Mouse (Mus musculus) liver, embryonic 15.5 days (tissue): Measurements from ENCODE around the gene Plxnd1. TPM values are rescaled to one million over a fixed set of nuclear protein-coding genes. Genes with fewer than 3 reads are reported as not detected.

Source experiments
- ATAC-seq: fragments of 200-750 bp; cut with Nextera tagmentation; 2 replicates; pipeline ENCODE4 v1.8.0; 2017; ENCODE audit warnings: moderate number of reproducible peaks, mild to moderate bottlenecking, moderate library complexity; ENCODE audit not compliant: insufficient read depth
- H3K27ac ChIP-seq: fragments of 300-500 bp; sonication (generic); replicated peaks from 2 replicates; pipeline ENCODE4 v1.5.1; 2015; ENCODE audit warnings: mild to moderate bottlenecking, inconsistent platforms
- H3K27me3 ChIP-seq: fragments of 300-500 bp; sonication (generic); 2 replicates; pipeline ENCODE4 v1.6.1; 2015; ENCODE audit warnings: mild to moderate bottlenecking, inconsistent platforms
- H3K36me3 ChIP-seq: fragments of 300-500 bp; sonication (generic); replicated peaks from 2 replicates; pipeline ENCODE4 v1.6.1; 2015; ENCODE audit warnings: moderate library complexity, mild to moderate bottlenecking, inconsistent platforms
- H3K4me1 ChIP-seq: fragments of 300-500 bp; sonication (generic); replicated peaks from 2 replicates; pipeline ENCODE4 v1.6.1; 2015; ENCODE audit warnings: inconsistent platforms
- H3K4me2 ChIP-seq: fragments of 300-500 bp; sonication (generic); 2 replicates; pipeline ENCODE4 v1.6.1; 2015; ENCODE audit warnings: moderate library complexity, mild to moderate bottlenecking, inconsistent platforms
- H3K4me3 ChIP-seq: fragments of 300-500 bp; sonication (generic); replicated peaks from 2 replicates; pipeline ENCODE4 v1.5.1; 2015; ENCODE audit warnings: mild to moderate bottlenecking, inconsistent platforms
- H3K9ac ChIP-seq: fragments of 300-500 bp; sonication (generic); 2 replicates; pipeline ENCODE4 v1.6.1; 2015; ENCODE audit warnings: moderate library complexity, mild to moderate bottlenecking, inconsistent platforms
- H3K9me3 ChIP-seq: fragments of 300-500 bp; sonication (generic); replicated peaks from 2 replicates; pipeline ENCODE4 v1.6.1; 2016; ENCODE audit warnings: inconsistent platforms
- whole genome bisulfite sequencing: fragments of 180-500 bp; shearing (Covaris S2); methylation state at CpG from one replicate; pipeline ENCODE4 v1.1.7; 2015; ENCODE audit warnings: mixed read lengths; ENCODE audit not compliant: insufficient replicate concordance; 5-methylcytosine and 5-hydroxymethylcytosine counted together
- polyA plus RNA-seq: library from polyadenylated mRNA; unstranded; fragments of >200 nt; fragmentation: Nextera tagmentation; extraction: Ambion mirVana; gene quantifications from 2 replicates; pipeline ENCODE4 v1.2.1, GENCODE M21; 2015

Plxnd1 gene
- polyA plus RNA-seq: 8.1 and 9.7 TPM in 2 replicates

- Histone ChIP-seq H3K36me3 (no peaks in the 10 kb centered on the region), H3K27me3 (peaks cover 75% of the 10 kb centered on the region), H3K4me3 (peak within 1 kb of the TSS; percentile 59), H3K4me1 (peaks cover 50% of the 10 kb centered on the region), H3K9ac (peak within 1 kb of the TSS; percentile 40; the same call in 1 of the 2 replicates), H3K27ac (peak within 1 kb of the TSS; percentile 59), H3K4me2 (peak within 1 kb of the TSS; percentile 80), H3K9me3 (no peaks in the 10 kb centered on the region)
- 1% methylated on average over 46 of the region's 51 CpGs for WGBS
- peak; percentile 77 for ATAC-seq
These were observed at the start of gene Plxnd1 for GRCm38 (mm10) chr6:115994877-115995520. TSS of gene Plxnd1 (minus strand) at chr6:115995005.

- no peak overlapping the region for H3K9ac ChIP-seq
- H3K4me3 ChIP-seq: no peak overlapping the region
- H3K9me3 ChIP-seq: 0 out of 2 replicates have a peak, but pooled peaks cover 3% of the 10 kb centered on the region
- no peaks in the 10 kb centered on the region for H3K36me3 ChIP-seq
- 64% methylated on average over 2 of the region's 2 CpGs for WGBS
- H3K27ac ChIP-seq: no peak overlapping the region
- 0 out of 2 replicates have a peak, but pooled peaks cover 2% of the 10 kb centered on the region for H3K4me1 ChIP-seq
- H3K27me3 ChIP-seq: no peaks in the 10 kb centered on the region
- no peak for ATAC-seq
- H3K4me2 ChIP-seq: no peak overlapping the region
These were observed 49.2 kb upstream of the Plxnd1 start for GRCm38 (mm10) chr6:116044039-116044438.

- Histone ChIP-seq H3K36me3 (no peaks in the 10 kb centered on the region), H3K4me3 (no peak overlapping the region), H3K9me3 (0 out of 2 replicates have a peak, but pooled peaks cover 3% of the 10 kb centered on the region), H3K4me1 (peaks cover 22% of the 10 kb centered on the region), H3K27ac (no peak overlapping the region), H3K9ac (no peak overlapping the region), H3K4me2 (no peak overlapping the region), H3K27me3 (no peaks in the 10 kb centered on the region)
- no peak; the same call in 1 of the 2 replicates for ATAC-seq
- WGBS: 14% methylated on average over 2 of the region's 2 CpGs
These were observed 43.4 kb upstream of the Plxnd1 start for GRCm38 (mm10) chr6:116038222-116038621.

- H3K27ac ChIP-seq: no peak overlapping the region
- no peaks in the 10 kb centered on the region for H3K9me3 ChIP-seq
- ATAC-seq: no peak
- no peak overlapping the region for H3K4me3 ChIP-seq
- H3K9ac ChIP-seq: no peak overlapping the region
- WGBS: 66% methylated on average over 5 of the region's 5 CpGs
- peaks cover 22% of the 10 kb centered on the region for H3K4me1 ChIP-seq
- H3K36me3 ChIP-seq: no peaks in the 10 kb centered on the region
- H3K4me2 ChIP-seq: no peak overlapping the region
- H3K27me3 ChIP-seq: no peaks in the 10 kb centered on the region
These were observed 42.6 kb upstream of the Plxnd1 start for GRCm38 (mm10) chr6:116037281-116037831.

- no peak overlapping the region for H3K4me3 ChIP-seq
- no peak overlapping the region for H3K4me2 ChIP-seq
- no peaks in the 10 kb centered on the region for H3K36me3 ChIP-seq
- WGBS: 69% methylated on average over 2 of the region's 2 CpGs
- no peak overlapping the region for H3K27ac ChIP-seq
- no peaks in the 10 kb centered on the region for H3K27me3 ChIP-seq
- peaks cover 22% of the 10 kb centered on the region for H3K4me1 ChIP-seq
- ATAC-seq: no peak
- H3K9me3 ChIP-seq: no peaks in the 10 kb centered on the region
- H3K9ac ChIP-seq: no peak overlapping the region
These were observed 41.8 kb upstream of the Plxnd1 start for GRCm38 (mm10) chr6:116036555-116036954.

GRCm38 (mm10) chr6:116031052-116031451 is 36.2 kb upstream of the Plxnd1 start:
- Histone ChIP-seq H3K4me1 (no peaks in the 10 kb centered on the region), H3K27me3 (no peaks in the 10 kb centered on the region), H3K36me3 (no peaks in the 10 kb centered on the region), H3K4me2 (no peak overlapping the region), H3K4me3 (no peak overlapping the region), H3K9ac (no peak overlapping the region), H3K27ac (no peak overlapping the region), H3K9me3 (no peaks in the 10 kb centered on the region)
- ATAC-seq: no peak
- 30% methylated on average over 5 of the region's 5 CpGs for WGBS

- no peaks in the 10 kb centered on the region for H3K27me3 ChIP-seq
- H3K27ac ChIP-seq: no peak overlapping the region
- no peak overlapping the region for H3K9ac ChIP-seq
- peaks cover 8% of the 10 kb centered on the region for H3K9me3 ChIP-seq
- 66% methylated on average over 4 of the region's 4 CpGs for WGBS
- no peak overlapping the region for H3K4me3 ChIP-seq
- H3K4me2 ChIP-seq: no peak overlapping the region
- H3K4me1 ChIP-seq: no peaks in the 10 kb centered on the region
- ATAC-seq: no peak
- H3K36me3 ChIP-seq: 0 out of 2 replicates have a peak, but pooled peaks cover 3% of the 10 kb centered on the region
These were observed 29.9 kb upstream of the Plxnd1 start for GRCm38 (mm10) chr6:116024666-116025065.

- Histone ChIP-seq H3K9me3 (peaks cover 8% of the 10 kb centered on the region), H3K27me3 (no peaks in the 10 kb centered on the region), H3K4me3 (no peak overlapping the region), H3K27ac (no peak overlapping the region), H3K4me2 (no peak overlapping the region), H3K4me1 (no peaks in the 10 kb centered on the region), H3K9ac (no peak overlapping the region), H3K36me3 (0 out of 2 replicates have a peak, but pooled peaks cover 3% of the 10 kb centered on the region)
- ATAC-seq: no peak
- WGBS: 73% methylated on average over 9 of the region's 9 CpGs
These were observed 27.2 kb upstream of the Plxnd1 start for GRCm38 (mm10) chr6:116021961-116022485.

- no peak overlapping the region for H3K27ac ChIP-seq
- H3K36me3 ChIP-seq: no peaks in the 10 kb centered on the region
- no peak for ATAC-seq
- no peaks in the 10 kb centered on the region for H3K27me3 ChIP-seq
- 89% methylated on average over 3 of the region's 3 CpGs for WGBS
- H3K9me3 ChIP-seq: no peaks in the 10 kb centered on the region
- no peak overlapping the region for H3K4me3 ChIP-seq
- no peak overlapping the region for H3K4me2 ChIP-seq
- no peak overlapping the region for H3K9ac ChIP-seq
- no peaks in the 10 kb centered on the region for H3K4me1 ChIP-seq
These were observed 21.1 kb upstream of the Plxnd1 start for GRCm38 (mm10) chr6:116015902-116016301.

- Histone ChIP-seq H3K36me3 (no peaks in the 10 kb centered on the region), H3K4me1 (0 out of 2 replicates have a peak, but pooled peaks cover 2% of the 10 kb centered on the region), H3K9ac (no peak overlapping the region), H3K4me2 (no peak overlapping the region), H3K27me3 (no peaks in the 10 kb centered on the region), H3K27ac (peak overlapping the region; percentile 41), H3K9me3 (no peaks in the 10 kb centered on the region), H3K4me3 (no peak overlapping the region)
- ATAC-seq: no peak; the same call in 1 of the 2 replicates
- 44% methylated on average over 6 of the region's 6 CpGs for WGBS
These were observed 19.3 kb upstream of the Plxnd1 start for GRCm38 (mm10) chr6:116014111-116014510.

GRCm38 (mm10) chr6:116013687-116014086 is 18.9 kb upstream of the Plxnd1 start:
- 0 out of 2 replicates have a peak, but pooled peaks cover 2% of the 10 kb centered on the region for H3K4me1 ChIP-seq
- H3K4me2 ChIP-seq: no peak overlapping the region
- WGBS: 29% methylated on average over 3 of the region's 3 CpGs
- H3K9ac ChIP-seq: no peak overlapping the region
- no peak overlapping the region for H3K4me3 ChIP-seq
- no peak for ATAC-seq
- H3K9me3 ChIP-seq: no peaks in the 10 kb centered on the region
- H3K36me3 ChIP-seq: no peaks in the 10 kb centered on the region
- H3K27ac ChIP-seq: 0 out of 2 replicates have a peak overlapping the region, but pooled peaks have one; percentile 41
- H3K27me3 ChIP-seq: no peaks in the 10 kb centered on the region
